Mouse (Mus musculus) lung, embryonic 15.5 days (tissue): ENCODE results near the gene Rbbp7. TPM values are rescaled to one million over a fixed set of nuclear protein-coding genes. Genes with fewer than 3 reads are reported as not detected.

Experiments used
- ATAC-seq: fragments of 200-750 bp; cut with Nextera tagmentation; 2 replicates; pipeline ENCODE4 v1.8.0; 2017; ENCODE audit warnings: moderate number of reproducible peaks, borderline replicate concordance; ENCODE audit not compliant: low FRiP score, low TSS enrichment; ENCODE audit errors: extremely low read depth
- H3K27ac ChIP-seq: fragments of 300-500 bp; sonication (generic); 2 replicates; pipeline ENCODE4 v1.5.1; 2015; ENCODE audit warnings: moderate library complexity, mild to moderate bottlenecking, inconsistent platforms
- H3K27me3 ChIP-seq: fragments of 300-500 bp; sonication (generic); 2 replicates; pipeline ENCODE4 v1.6.1; 2015; ENCODE audit warnings: inconsistent platforms
- H3K36me3 ChIP-seq: fragments of 300-500 bp; sonication (generic); 2 replicates; pipeline ENCODE4 v1.6.1; 2015; ENCODE audit warnings: inconsistent platforms
- H3K4me1 ChIP-seq: fragments of 300-500 bp; sonication (generic); 2 replicates; pipeline ENCODE4 v1.6.1; 2015; ENCODE audit warnings: inconsistent platforms
- H3K4me2 ChIP-seq: fragments of 300-500 bp; sonication (generic); 2 replicates; pipeline ENCODE4 v1.6.1; 2015; ENCODE audit warnings: inconsistent platforms, mild to moderate bottlenecking, moderate library complexity
- H3K4me3 ChIP-seq: fragments of 300-500 bp; sonication (generic); 2 replicates; pipeline ENCODE4 v1.5.1; 2015; ENCODE audit warnings: mild to moderate bottlenecking, inconsistent platforms
- H3K9ac ChIP-seq: fragments of 300-500 bp; sonication (generic); 2 replicates; pipeline ENCODE4 v1.6.1; 2015; ENCODE audit warnings: inconsistent platforms
- H3K9me3 ChIP-seq: fragments of 300-500 bp; sonication (generic); 2 replicates; pipeline ENCODE4 v1.6.1; 2016; ENCODE audit warnings: inconsistent platforms
- WGBS: fragments of 180-500 bp; shearing (Covaris S2); methylation state at CpG from one replicate; pipeline ENCODE4 v1.1.7; 2015; 5-methylcytosine and 5-hydroxymethylcytosine counted together
- polyA plus RNA-seq: library from polyadenylated mRNA; unstranded; fragments of >200 nt; fragmentation: Nextera tagmentation; extraction: Ambion mirVana; gene quantifications from 2 replicates; pipeline ENCODE4 v1.2.1, GENCODE M21; 2015

Rbbp7 gene
- polyA plus RNA-seq = 559 and 561 TPM in 2 replicates

- Histone ChIP-seq H3K4me3 (peak within 1 kb of the TSS; percentile 68), H3K4me1 (peaks cover 5% of the 10 kb centered on the region; the same call in 1 of the 2 replicates), H3K36me3 (0 out of 2 replicates have a peak, but pooled peaks cover 5% of the 10 kb centered on the region), H3K27me3 (no peaks in the 10 kb centered on the region), H3K4me2 (peak within 1 kb of the TSS; percentile 51), H3K9me3 (no peaks in the 10 kb centered on the region), H3K9ac (peak within 1 kb of the TSS; percentile 77), H3K27ac (peak within 1 kb of the TSS; percentile 99)
- ATAC-seq = peak; percentile 97
- WGBS = 10% methylated on average over 33 of the region's 100 CpGs
Observed at GRCm38 (mm10) chrX:162760115-162760942, at the start of gene Rbbp7. Gene Rbbp7 (plus strand): TSS chrX:162760402.

- Histone ChIP-seq H3K36me3 (no peaks in the 10 kb centered on the region), H3K27me3 (no peaks in the 10 kb centered on the region), H3K4me3 (no peak overlapping the region), H3K9ac (no peak overlapping the region), H3K4me1 (no peaks in the 10 kb centered on the region), H3K4me2 (no peak overlapping the region), H3K27ac (no peak overlapping the region), H3K9me3 (no peaks in the 10 kb centered on the region)
- 15% methylated on average over 5 of the region's 5 CpGs for WGBS
- ATAC-seq = no peak
Observed at GRCm38 (mm10) chrX:162717837-162718236, 42.4 kb upstream of the Rbbp7 start.

GRCm38 (mm10) chrX:162719615-162720014, 40.6 kb upstream of the Rbbp7 start:
- no peaks in the 10 kb centered on the region for H3K9me3 ChIP-seq
- WGBS = 26% methylated on average over 2 of the region's 2 CpGs
- H3K9ac ChIP-seq = no peak overlapping the region
- no peaks in the 10 kb centered on the region for H3K27me3 ChIP-seq
- H3K27ac ChIP-seq = no peak overlapping the region
- H3K4me1 ChIP-seq = no peaks in the 10 kb centered on the region
- H3K36me3 ChIP-seq = no peaks in the 10 kb centered on the region
- no peak overlapping the region for H3K4me2 ChIP-seq
- no peak for ATAC-seq
- H3K4me3 ChIP-seq = no peak overlapping the region

GRCm38 (mm10) chrX:162727367-162727777, 32.8 kb upstream of the Rbbp7 start:
- no peak for ATAC-seq
- H3K27ac ChIP-seq = no peak overlapping the region
- H3K9me3 ChIP-seq = no peaks in the 10 kb centered on the region
- no peak overlapping the region for H3K4me3 ChIP-seq
- no peaks in the 10 kb centered on the region for H3K36me3 ChIP-seq
- WGBS = 26% methylated on average over 13 of the region's 13 CpGs
- H3K9ac ChIP-seq = no peak overlapping the region
- H3K4me2 ChIP-seq = no peak overlapping the region
- no peaks in the 10 kb centered on the region for H3K27me3 ChIP-seq
- H3K4me1 ChIP-seq = no peaks in the 10 kb centered on the region

GRCm38 (mm10) chrX:162727795-162728194, 32.4 kb upstream of the Rbbp7 start:
- H3K27ac ChIP-seq = no peak overlapping the region
- H3K4me3 ChIP-seq = no peak overlapping the region
- no peak overlapping the region for H3K9ac ChIP-seq
- no peaks in the 10 kb centered on the region for H3K36me3 ChIP-seq
- H3K4me1 ChIP-seq = no peaks in the 10 kb centered on the region
- ATAC-seq = no peak
- no peak overlapping the region for H3K4me2 ChIP-seq
- H3K27me3 ChIP-seq = no peaks in the 10 kb centered on the region
- no peaks in the 10 kb centered on the region for H3K9me3 ChIP-seq
- 47% methylated on average over 9 of the region's 9 CpGs for WGBS

GRCm38 (mm10) chrX:162728228-162728627, 32.0 kb upstream of the Rbbp7 start:
- no peaks in the 10 kb centered on the region for H3K27me3 ChIP-seq
- H3K4me2 ChIP-seq = no peak overlapping the region
- 49% methylated on average over 6 of the region's 7 CpGs for WGBS
- no peak overlapping the region for H3K4me3 ChIP-seq
- H3K9me3 ChIP-seq = no peaks in the 10 kb centered on the region
- no peak overlapping the region for H3K9ac ChIP-seq
- no peak for ATAC-seq
- no peaks in the 10 kb centered on the region for H3K4me1 ChIP-seq
- H3K36me3 ChIP-seq = no peaks in the 10 kb centered on the region
- H3K27ac ChIP-seq = no peak overlapping the region

- 83% methylated on average over 4 of the region's 4 CpGs for WGBS
- no peak overlapping the region for H3K4me3 ChIP-seq
- H3K4me1 ChIP-seq = no peaks in the 10 kb centered on the region
- H3K9me3 ChIP-seq = no peaks in the 10 kb centered on the region
- no peak for ATAC-seq
- H3K9ac ChIP-seq = no peak overlapping the region
- no peaks in the 10 kb centered on the region for H3K27me3 ChIP-seq
- no peaks in the 10 kb centered on the region for H3K36me3 ChIP-seq
- H3K27ac ChIP-seq = no peak overlapping the region
- H3K4me2 ChIP-seq = no peak overlapping the region
Observed at GRCm38 (mm10) chrX:162730031-162730430, 30.2 kb upstream of the Rbbp7 start.

GRCm38 (mm10) chrX:162734997-162735929, 24.9 kb upstream of the Rbbp7 start:
- WGBS = 22% methylated on average over 25 of the region's 25 CpGs
- no peak overlapping the region for H3K9ac ChIP-seq
- ATAC-seq = peak; percentile 83

GRCm38 (mm10) chrX:162736140-162736659, 24.0 kb upstream of the Rbbp7 start:
- Histone ChIP-seq H3K4me1 (no peaks in the 10 kb centered on the region), H3K4me2 (peak overlapping the region; percentile 64), H3K27me3 (no peaks in the 10 kb centered on the region), H3K9me3 (no peaks in the 10 kb centered on the region), H3K36me3 (no peaks in the 10 kb centered on the region), H3K9ac (no peak overlapping the region), H3K27ac (peak overlapping the region; percentile 88), H3K4me3 (peak overlapping the region; percentile 42)
- 28% methylated on average over 9 of the region's 9 CpGs for WGBS
- peak; percentile 83 for ATAC-seq

More at GRCm38 (mm10) chrX:162734997-162735929, 24.9 kb upstream of the Rbbp7 start:
- peak overlapping the region; percentile 64 for H3K4me2 ChIP-seq
- no peaks in the 10 kb centered on the region for H3K36me3 ChIP-seq
- H3K27ac ChIP-seq = peak overlapping the region; percentile 88
- no peaks in the 10 kb centered on the region for H3K27me3 ChIP-seq
- H3K4me3 ChIP-seq = peak overlapping the region; percentile 42
- H3K4me1 ChIP-seq = no peaks in the 10 kb centered on the region
- no peaks in the 10 kb centered on the region for H3K9me3 ChIP-seq

GRCm38 (mm10) chrX:162748696-162749420, 11.3 kb upstream of the Rbbp7 start:
- no peak overlapping the region for H3K27ac ChIP-seq
- no peak overlapping the region for H3K4me3 ChIP-seq
- no peaks in the 10 kb centered on the region for H3K36me3 ChIP-seq
- H3K9me3 ChIP-seq = no peaks in the 10 kb centered on the region
- no peak overlapping the region for H3K4me2 ChIP-seq
- ATAC-seq = no peak
- 33% methylated on average over 9 of the region's 9 CpGs for WGBS
- no peaks in the 10 kb centered on the region for H3K4me1 ChIP-seq
- H3K9ac ChIP-seq = no peak overlapping the region
- H3K27me3 ChIP-seq = no peaks in the 10 kb centered on the region; the same call in 1 of the 2 replicates

GRCm38 (mm10) chrX:162752418-162752817, 7.8 kb upstream of the Rbbp7 start:
- Histone ChIP-seq H3K9me3 (no peaks in the 10 kb centered on the region), H3K36me3 (no peaks in the 10 kb centered on the region), H3K4me2 (no peak overlapping the region), H3K4me1 (no peaks in the 10 kb centered on the region), H3K27me3 (no peaks in the 10 kb centered on the region; the same call in 1 of the 2 replicates), H3K9ac (no peak overlapping the region), H3K27ac (no peak overlapping the region), H3K4me3 (no peak overlapping the region)
- no peak for ATAC-seq
- 81% methylated on average over 2 of the region's 2 CpGs for WGBS
